Mouse (Mus musculus) erythroblast, embryonic 14.5 days (primary cell): ENCODE measurements around the gene Gyg. TPM values are rescaled to one million over a fixed set of nuclear protein-coding genes. Genes with fewer than 3 reads are reported as not detected.

Source experiments
- H3K27me3 ChIP-seq: 2 replicates; pipeline ENCODE4 v1.6.1; 2012; ENCODE audit warnings: inconsistent platforms; ENCODE audit not compliant: control insufficient read depth
- H3K36me3 ChIP-seq: 2 replicates; pipeline ENCODE4 v1.6.1; 2012; ENCODE audit warnings: mild to moderate bottlenecking, inconsistent platforms; ENCODE audit not compliant: control insufficient read depth
- H3K4me1 ChIP-seq: 2 replicates; pipeline ENCODE4 v1.6.1; 2012; ENCODE audit warnings: inconsistent platforms; ENCODE audit not compliant: control insufficient read depth
- H3K4me3 ChIP-seq: replicated peaks from 2 replicates; pipeline ENCODE3; 2012; ENCODE audit warnings: moderate library complexity, mild to moderate bottlenecking, inconsistent platforms
- H3K9me3 ChIP-seq: 2 replicates; pipeline ENCODE4 v1.6.1; 2012; ENCODE audit warnings: low read length, inconsistent platforms, mixed read lengths; ENCODE audit not compliant: control insufficient read depth
- GATA1 ChIP-seq: IDR thresholded peaks from 2 replicates; pipeline ENCODE4 v1.6.1; 2012; ENCODE audit warnings: low read length, inconsistent platforms, mixed read lengths
- TAL1 ChIP-seq: IDR thresholded peaks from 3 replicates; pipeline ENCODE4 v1.6.1; 2012; ENCODE audit warnings: low read length, inconsistent platforms, mixed read lengths
- polyA plus RNA-seq: library from polyadenylated mRNA; stranded (reverse); fragments of >175 nt; gene quantifications from 2 replicates; pipeline ENCODE4 v1.2.3, GENCODE M21; 2012

Gyg gene
- polyA plus RNA-seq, 1 experiment, result 0.10 TPM

- Histone ChIP-seq H3K9me3 (no peaks in the 10 kb centered on the region), H3K4me1 (no peaks in the 10 kb centered on the region), H3K36me3 (peaks cover 12% of the 10 kb centered on the region), H3K27me3 (no peaks in the 10 kb centered on the region), H3K4me3 (no peak overlapping the region)
- TF ChIP-seq GATA1 (no peak), TAL1 (no peak)
Measured at GRCm38 (mm10) chr3:20147647-20148046, 7.5 kb downstream of the Gyg start.

- no peaks in the 10 kb centered on the region for H3K4me1 ChIP-seq
- H3K27me3 ChIP-seq, result no peaks in the 10 kb centered on the region
- H3K9me3 ChIP-seq, result no peaks in the 10 kb centered on the region
- no peak overlapping the region for H3K4me3 ChIP-seq
- no peak for TF ChIP-seq GATA1
- TF ChIP-seq TAL1, result no peak
- H3K36me3 ChIP-seq, result peaks cover 12% of the 10 kb centered on the region
Measured at GRCm38 (mm10) chr3:20146884-20147395, 8.2 kb downstream of the Gyg start.

- no peaks in the 10 kb centered on the region for H3K9me3 ChIP-seq
- H3K4me3 ChIP-seq, result no peak overlapping the region
- H3K4me1 ChIP-seq, result no peaks in the 10 kb centered on the region
- peaks cover 11% of the 10 kb centered on the region for H3K36me3 ChIP-seq
- no peaks in the 10 kb centered on the region for H3K27me3 ChIP-seq
- TF ChIP-seq TAL1 (no peak), GATA1 (no peak)
Measured at GRCm38 (mm10) chr3:20145696-20146113, 9.4 kb downstream of the Gyg start.

DNA sequence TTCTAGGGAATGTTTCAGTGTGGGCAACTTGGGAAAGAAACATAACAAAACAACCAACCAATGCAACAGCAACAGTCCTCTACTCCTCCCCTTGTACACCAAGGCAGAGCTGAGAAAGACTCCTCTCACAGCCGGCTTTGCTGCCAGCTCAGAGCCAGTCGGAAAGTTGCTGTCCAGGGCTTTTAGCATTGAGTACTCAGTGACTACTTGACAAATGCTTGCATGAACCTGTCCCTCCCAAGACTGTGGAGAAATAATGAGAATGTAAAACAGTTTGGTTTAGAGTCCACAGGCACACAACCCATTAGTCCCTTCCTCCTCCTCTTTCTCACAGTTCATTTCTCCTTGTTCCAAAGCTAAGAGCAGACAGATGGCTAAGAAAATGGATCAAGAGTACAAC lies 10.7 kb downstream of the Gyg start:
- H3K27me3 ChIP-seq, result no peaks in the 10 kb centered on the region
- no peaks in the 10 kb centered on the region for H3K4me1 ChIP-seq
- H3K9me3 ChIP-seq, result no peaks in the 10 kb centered on the region
- TF ChIP-seq GATA1 (no peak), TAL1 (no peak)
- no peak overlapping the region for H3K4me3 ChIP-seq
- H3K36me3 ChIP-seq, result peaks cover 8% of the 10 kb centered on the region; the same call in 1 of the 2 replicates

GRCm38 (mm10) chr3:20143726-20144125 lies 11.4 kb downstream of the Gyg start:
- H3K4me3 ChIP-seq, result no peak overlapping the region
- TF ChIP-seq TAL1, result no peak
- TF ChIP-seq GATA1, result no peak
- H3K27me3 ChIP-seq, result no peaks in the 10 kb centered on the region
- H3K36me3 ChIP-seq, result peaks cover 7% of the 10 kb centered on the region; the same call in 1 of the 2 replicates
- no peaks in the 10 kb centered on the region for H3K9me3 ChIP-seq
- H3K4me1 ChIP-seq, result no peaks in the 10 kb centered on the region

DNA sequence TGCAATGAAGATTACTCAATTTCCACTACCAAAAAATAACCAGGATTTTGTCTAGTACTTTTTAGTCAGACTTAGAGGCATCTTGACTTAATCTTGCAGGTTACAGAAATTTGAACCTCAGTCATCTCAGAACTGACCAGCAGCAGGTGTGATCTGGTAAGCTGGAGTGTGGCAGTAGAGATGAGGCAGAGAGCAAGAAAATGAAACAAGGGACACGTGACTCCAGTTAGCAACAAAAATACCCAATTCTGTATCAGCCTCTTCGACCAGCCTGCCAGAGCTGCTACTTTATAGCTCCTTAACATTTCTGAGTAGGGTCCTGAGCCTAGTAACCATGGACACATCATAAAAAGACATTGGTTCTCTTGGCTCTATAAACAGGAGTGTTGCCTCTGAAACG lies 12.5 kb downstream of the Gyg start:
- H3K4me3 ChIP-seq, result no peak overlapping the region
- H3K36me3 ChIP-seq, result peaks cover 1% of the 10 kb centered on the region
- H3K4me1 ChIP-seq, result no peaks in the 10 kb centered on the region
- H3K27me3 ChIP-seq, result no peaks in the 10 kb centered on the region
- TF ChIP-seq TAL1 (no peak), GATA1 (no peak)
- H3K9me3 ChIP-seq, result no peaks in the 10 kb centered on the region

GRCm38 (mm10) chr3:20142101-20142500 lies 13.0 kb downstream of the Gyg start:
- Histone ChIP-seq H3K4me3 (no peak overlapping the region), H3K27me3 (no peaks in the 10 kb centered on the region), H3K9me3 (no peaks in the 10 kb centered on the region), H3K4me1 (no peaks in the 10 kb centered on the region), H3K36me3 (peaks cover 2% of the 10 kb centered on the region)
- no peak for TF ChIP-seq TAL1
- no peak for TF ChIP-seq GATA1

GRCm38 (mm10) chr3:20141679-20142078 lies 13.4 kb downstream of the Gyg start:
- Histone ChIP-seq H3K27me3 (no peaks in the 10 kb centered on the region), H3K9me3 (no peaks in the 10 kb centered on the region), H3K36me3 (peaks cover 2% of the 10 kb centered on the region), H3K4me3 (no peak overlapping the region), H3K4me1 (no peaks in the 10 kb centered on the region)
- TF ChIP-seq TAL1 (no peak), GATA1 (no peak)

DNA sequence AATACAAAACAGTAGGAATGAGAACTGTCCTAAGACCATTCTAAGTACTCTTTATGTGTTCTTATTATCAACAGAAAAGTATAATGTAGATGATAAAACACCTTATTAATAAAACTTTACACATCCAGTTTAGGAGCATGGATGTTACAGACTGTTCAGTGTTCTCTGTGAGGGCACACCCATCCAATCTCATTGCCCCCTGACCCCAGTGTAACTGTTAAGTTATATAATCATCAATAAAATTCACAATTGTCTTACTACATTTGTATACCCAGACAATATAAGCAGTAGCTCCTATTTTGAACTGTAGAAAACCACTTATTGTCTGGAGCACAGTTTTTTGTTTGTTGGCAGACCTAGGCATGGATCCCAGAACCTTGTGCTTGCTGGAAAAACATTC lies 13.9 kb downstream of the Gyg start:
- TF ChIP-seq GATA1 (no peak), TAL1 (no peak)
- Histone ChIP-seq H3K36me3 (peaks cover 2% of the 10 kb centered on the region), H3K9me3 (no peaks in the 10 kb centered on the region), H3K4me1 (no peaks in the 10 kb centered on the region), H3K27me3 (no peaks in the 10 kb centered on the region), H3K4me3 (no peak overlapping the region)
